Mouse (Mus musculus) erythroblast, embryonic 14.5 days (primary cell): Measurements from ENCODE around the gene Actl11. TPM values are rescaled to one million over a fixed set of nuclear protein-coding genes. Genes with fewer than 3 reads are reported as not detected.

Source experiments
- H3K27me3 ChIP-seq: 2 replicates; pipeline ENCODE4 v1.6.1; 2012; ENCODE audit warnings: inconsistent platforms; ENCODE audit not compliant: control insufficient read depth
- H3K36me3 ChIP-seq: 2 replicates; pipeline ENCODE4 v1.6.1; 2012; ENCODE audit warnings: mild to moderate bottlenecking, inconsistent platforms; ENCODE audit not compliant: control insufficient read depth
- H3K4me1 ChIP-seq: 2 replicates; pipeline ENCODE4 v1.6.1; 2012; ENCODE audit warnings: inconsistent platforms; ENCODE audit not compliant: control insufficient read depth
- H3K4me3 ChIP-seq: replicated peaks from 2 replicates; pipeline ENCODE3; 2012; ENCODE audit warnings: moderate library complexity, mild to moderate bottlenecking, inconsistent platforms
- H3K9me3 ChIP-seq: 2 replicates; pipeline ENCODE4 v1.6.1; 2012; ENCODE audit warnings: low read length, inconsistent platforms, mixed read lengths; ENCODE audit not compliant: control insufficient read depth
- GATA1 ChIP-seq: IDR thresholded peaks from 2 replicates; pipeline ENCODE4 v1.6.1; 2012; ENCODE audit warnings: low read length, inconsistent platforms, mixed read lengths
- TAL1 ChIP-seq: IDR thresholded peaks from 3 replicates; pipeline ENCODE4 v1.6.1; 2012; ENCODE audit warnings: low read length, inconsistent platforms, mixed read lengths
- polyA plus RNA-seq: library from polyadenylated mRNA; stranded (reverse); fragments of >175 nt; gene quantifications from 2 replicates; pipeline ENCODE4 v1.2.3, GENCODE M21; 2012

Actl11 gene
- polyA plus RNA-seq, 1 experiment = not detected

DNA sequence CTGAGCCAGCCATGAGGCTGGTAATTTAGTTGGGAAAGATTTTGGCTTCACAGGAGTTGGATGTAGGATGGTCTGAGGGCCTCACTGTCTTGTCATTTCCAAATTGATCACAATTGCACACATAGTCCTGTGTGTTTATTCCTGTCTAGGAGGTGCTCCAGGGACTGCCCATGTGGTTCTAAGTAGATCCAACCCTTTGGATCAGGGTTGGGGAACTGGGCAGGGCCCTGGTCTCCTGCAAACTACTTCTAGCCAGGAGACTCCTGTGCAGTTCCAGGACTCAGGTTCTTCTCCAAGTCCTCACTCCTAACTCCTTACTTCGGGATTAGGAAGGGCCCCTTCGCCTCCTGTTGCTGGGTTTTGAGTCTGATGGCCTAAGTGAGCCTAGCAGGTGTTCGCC, 7.1 kb downstream of the Actl11 start, which contains the start of gene Camkv:
TSS of gene Camkv (plus strand) at position 301 of the 400 bp plus-strand sequence.
- H3K9me3 ChIP-seq = no peaks in the 10 kb centered on the region
- H3K36me3 ChIP-seq = no peaks in the 10 kb centered on the region
- H3K4me1 ChIP-seq = peaks cover 10% of the 10 kb centered on the region
- H3K27me3 ChIP-seq = peaks cover 74% of the 10 kb centered on the region
- TF ChIP-seq TAL1 (no peak), GATA1 (no peak)
- H3K4me3 ChIP-seq = no peak within 1 kb of the TSS

DNA sequence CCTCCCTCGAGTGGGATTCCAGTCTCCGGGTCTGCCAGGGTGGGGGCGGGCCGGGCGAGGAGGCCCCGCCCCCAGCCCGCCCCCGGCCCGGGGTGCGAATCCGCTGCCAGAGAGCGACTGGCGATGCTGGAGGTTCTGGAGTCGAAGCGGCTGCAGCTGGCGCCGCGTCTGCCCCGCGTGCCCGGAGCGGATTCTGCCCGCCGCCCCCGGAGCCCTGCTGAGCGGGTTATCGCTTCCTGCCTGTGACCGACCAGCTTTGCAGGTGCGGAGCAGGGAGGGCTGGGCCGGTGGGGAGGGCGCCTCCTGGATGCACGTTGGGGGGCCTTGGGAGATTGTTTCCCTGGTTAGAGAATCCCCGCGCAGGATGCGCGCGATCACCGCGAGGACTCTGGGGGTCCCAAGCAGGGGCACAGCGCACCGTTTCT, 7.5 kb downstream of the Actl11 start:
- H3K9me3 ChIP-seq = no peaks in the 10 kb centered on the region
- peaks cover 10% of the 10 kb centered on the region for H3K4me1 ChIP-seq
- H3K36me3 ChIP-seq = no peaks in the 10 kb centered on the region
- TF ChIP-seq TAL1 (no peak), GATA1 (no peak)
- no peak overlapping the region for H3K4me3 ChIP-seq
- peaks cover 77% of the 10 kb centered on the region for H3K27me3 ChIP-seq

DNA sequence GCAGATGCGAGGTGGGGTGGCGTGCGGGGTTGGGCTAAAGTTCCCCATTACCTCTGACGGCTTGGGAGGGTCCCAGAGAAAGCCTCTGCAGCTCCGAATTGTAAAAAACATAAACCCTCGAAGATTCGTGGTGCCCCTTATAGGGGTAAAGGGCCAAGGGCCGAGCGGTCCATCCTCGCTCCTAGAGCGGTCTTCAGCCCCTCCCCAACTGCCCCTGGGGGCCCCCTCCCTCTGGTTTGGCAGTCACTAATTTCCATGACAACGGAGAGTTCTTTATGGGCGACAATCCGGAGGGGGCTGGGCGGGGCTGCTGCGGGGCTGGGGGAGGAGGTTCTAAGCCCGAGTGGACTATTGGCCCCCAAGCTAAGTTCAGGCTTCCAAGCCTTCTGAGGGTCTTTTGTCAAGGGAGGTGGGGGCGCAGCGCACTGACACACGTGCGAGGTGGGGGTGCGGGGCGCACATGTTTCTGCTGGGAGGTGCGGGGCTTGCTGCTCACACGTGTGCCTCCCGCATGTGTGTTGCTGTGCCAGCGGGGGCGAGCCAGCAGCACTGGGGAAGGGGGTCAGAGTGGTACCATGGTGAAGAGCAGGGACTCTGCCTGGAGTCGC, 8.1 kb downstream of the Actl11 start:
- Histone ChIP-seq H3K4me1 (peaks cover 10% of the 10 kb centered on the region), H3K27me3 (peaks cover 80% of the 10 kb centered on the region), H3K36me3 (no peaks in the 10 kb centered on the region), H3K4me3 (no peak overlapping the region), H3K9me3 (no peaks in the 10 kb centered on the region)
- TF ChIP-seq GATA1 = no peak
- no peak for TF ChIP-seq TAL1

DNA sequence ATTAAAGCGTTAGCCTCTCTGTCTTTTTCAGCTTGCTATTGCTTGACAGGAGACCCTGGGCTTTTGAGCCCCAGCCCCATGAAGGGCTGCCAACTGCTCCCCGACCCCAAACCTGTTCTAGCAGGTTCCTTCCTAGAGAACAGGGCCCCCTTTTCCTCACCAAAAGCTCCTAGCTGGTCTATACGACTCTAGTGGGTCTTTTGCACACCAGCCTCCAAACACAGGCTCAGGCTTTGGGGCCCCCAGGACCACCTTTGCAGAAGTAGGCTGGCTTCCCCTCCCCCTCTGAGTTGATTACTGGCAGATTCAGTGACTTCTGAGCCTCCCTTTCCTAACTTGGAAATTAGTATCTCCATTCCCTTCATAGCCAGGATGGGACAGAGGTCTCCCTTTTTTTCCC, 8.6 kb downstream of the Actl11 start:
- TF ChIP-seq GATA1 (no peak), TAL1 (no peak)
- H3K4me3 ChIP-seq = no peak overlapping the region
- H3K27me3 ChIP-seq = peaks cover 82% of the 10 kb centered on the region

DNA sequence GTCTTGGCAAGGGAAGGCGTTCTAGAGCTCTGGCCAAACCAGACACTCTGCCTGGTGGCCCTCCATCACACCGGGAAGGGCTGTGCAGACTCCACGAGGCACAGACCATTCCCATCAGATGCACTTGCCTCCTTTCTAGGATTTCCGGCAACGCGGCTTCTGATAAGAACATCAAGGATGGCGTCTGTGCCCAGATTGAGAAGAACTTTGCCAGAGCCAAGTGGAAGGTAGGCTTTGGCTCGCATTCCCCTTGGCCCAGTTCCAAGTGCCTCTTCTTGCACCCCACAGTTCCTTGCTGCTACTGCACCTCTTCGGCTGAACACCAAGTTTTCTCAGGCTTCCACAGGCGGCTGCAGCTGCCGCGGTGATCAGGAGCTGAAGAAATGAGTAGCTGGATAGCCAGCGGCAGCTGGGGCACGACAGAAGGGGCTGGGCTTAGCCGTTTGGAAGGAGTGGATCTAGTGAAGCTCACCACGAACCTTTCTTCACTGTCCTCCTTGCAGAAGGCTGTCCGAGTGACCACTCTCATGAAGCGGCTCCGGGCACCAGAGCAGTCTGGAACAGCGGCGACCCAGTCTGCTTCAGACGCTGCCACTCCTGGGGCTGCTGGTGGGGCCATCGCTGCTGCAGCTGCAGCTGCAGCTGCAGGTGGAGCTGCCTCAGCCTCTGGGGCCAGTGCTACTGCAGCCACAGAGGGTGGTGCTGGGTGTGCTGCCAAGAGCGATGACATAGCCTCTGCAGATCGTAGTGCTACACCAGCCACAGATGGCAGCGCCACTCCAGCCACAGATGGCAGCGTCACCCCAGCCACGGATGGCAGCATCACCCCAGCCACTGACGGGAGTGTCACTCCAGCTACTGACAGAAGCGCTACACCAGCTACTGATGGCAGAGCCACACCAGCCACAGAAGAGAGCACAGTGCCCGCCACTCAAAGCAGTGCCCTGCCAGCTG, 19.2 kb downstream of the Actl11 start:
- Histone ChIP-seq H3K9me3 (no peaks in the 10 kb centered on the region), H3K4me1 (peaks cover 27% of the 10 kb centered on the region), H3K4me3 (no peak overlapping the region), H3K36me3 (peaks cover 5% of the 10 kb centered on the region), H3K27me3 (no peaks in the 10 kb centered on the region; the same call in 1 of the 2 replicates)
- no peak for TF ChIP-seq TAL1
- no peak for TF ChIP-seq GATA1

More for the DNA sequence above, 8.6 kb downstream of the Actl11 start:
- Histone ChIP-seq H3K36me3 (no peaks in the 10 kb centered on the region), H3K4me1 (peaks cover 10% of the 10 kb centered on the region), H3K9me3 (no peaks in the 10 kb centered on the region)

DNA sequence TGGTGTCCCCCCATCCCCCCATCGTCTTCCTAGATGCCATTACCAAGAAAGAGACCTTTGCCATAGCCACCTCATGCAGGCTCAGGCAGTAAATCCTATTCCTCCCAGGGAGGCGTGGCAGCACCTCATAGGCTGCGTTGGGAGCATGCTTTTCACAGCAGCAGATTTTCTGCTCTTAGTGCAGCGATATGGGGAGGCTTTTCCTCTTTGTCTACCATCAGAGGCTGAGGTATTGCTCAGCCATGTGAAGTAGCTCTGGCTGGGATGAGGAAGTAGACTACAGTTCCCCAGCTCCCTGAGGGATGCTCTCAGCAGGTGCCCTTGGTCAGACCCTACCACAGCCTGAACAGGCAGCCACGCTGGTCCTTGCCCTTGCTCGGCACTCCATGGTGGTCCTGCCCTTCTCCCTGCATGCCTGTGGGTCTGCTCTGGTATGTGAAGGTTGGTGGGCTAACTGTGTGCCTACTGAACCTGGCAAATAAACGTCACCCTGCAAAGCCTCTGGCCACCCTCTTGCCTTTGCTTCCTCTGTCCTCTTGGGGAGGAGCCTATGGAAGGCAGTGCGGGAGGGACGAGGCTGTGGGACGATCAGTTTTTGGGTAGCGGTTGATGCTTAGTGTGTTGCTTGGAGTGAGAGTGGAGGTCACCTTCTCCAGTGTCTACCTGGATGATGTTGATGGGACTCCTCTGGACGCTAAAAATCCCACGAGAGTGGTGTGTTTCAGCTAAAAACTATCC, 21.1 kb downstream of the Actl11 start:
- H3K4me1 ChIP-seq = peaks cover 36% of the 10 kb centered on the region
- peaks cover 21% of the 10 kb centered on the region for H3K36me3 ChIP-seq
- H3K4me3 ChIP-seq = no peak overlapping the region
- TF ChIP-seq GATA1 (no peak), TAL1 (no peak)
- no peaks in the 10 kb centered on the region for H3K9me3 ChIP-seq
- no peaks in the 10 kb centered on the region; the same call in 1 of the 2 replicates for H3K27me3 ChIP-seq

- H3K36me3 ChIP-seq = peaks cover 26% of the 10 kb centered on the region
- H3K4me1 ChIP-seq = peaks cover 36% of the 10 kb centered on the region
- TF ChIP-seq GATA1 (no peak), TAL1 (no peak)
- peak within 1 kb of the TSS; percentile 84 for H3K4me3 ChIP-seq
- H3K27me3 ChIP-seq = no peaks in the 10 kb centered on the region; the same call in 1 of the 2 replicates
- no peaks in the 10 kb centered on the region for H3K9me3 ChIP-seq
These were observed 21.6 kb downstream of the Actl11 start, which contains the start of gene Traip for GRCm38 (mm10) chr9:107949922-107950235. Gene Traip, plus strand, starts transcription at chr9:107950136.

GRCm38 (mm10) chr9:107950460-107951355, 22.4 kb downstream of the Actl11 start:
- H3K4me3 ChIP-seq = peak overlapping the region; percentile 84
- no peaks in the 10 kb centered on the region; the same call in 1 of the 2 replicates for H3K27me3 ChIP-seq
- peaks cover 34% of the 10 kb centered on the region for H3K36me3 ChIP-seq
- TF ChIP-seq GATA1 (peak; percentile 67), TAL1 (no peak)
- no peaks in the 10 kb centered on the region for H3K9me3 ChIP-seq
- H3K4me1 ChIP-seq = peaks cover 37% of the 10 kb centered on the region
